Mouse (Mus musculus): ENCODE results near the gene Crb1. TPM values are rescaled to one million over a fixed set of nuclear protein-coding genes. Genes with fewer than 3 reads are reported as not detected.

Crb1 gene
- not detected for total RNA-seq (2023)

DNA sequence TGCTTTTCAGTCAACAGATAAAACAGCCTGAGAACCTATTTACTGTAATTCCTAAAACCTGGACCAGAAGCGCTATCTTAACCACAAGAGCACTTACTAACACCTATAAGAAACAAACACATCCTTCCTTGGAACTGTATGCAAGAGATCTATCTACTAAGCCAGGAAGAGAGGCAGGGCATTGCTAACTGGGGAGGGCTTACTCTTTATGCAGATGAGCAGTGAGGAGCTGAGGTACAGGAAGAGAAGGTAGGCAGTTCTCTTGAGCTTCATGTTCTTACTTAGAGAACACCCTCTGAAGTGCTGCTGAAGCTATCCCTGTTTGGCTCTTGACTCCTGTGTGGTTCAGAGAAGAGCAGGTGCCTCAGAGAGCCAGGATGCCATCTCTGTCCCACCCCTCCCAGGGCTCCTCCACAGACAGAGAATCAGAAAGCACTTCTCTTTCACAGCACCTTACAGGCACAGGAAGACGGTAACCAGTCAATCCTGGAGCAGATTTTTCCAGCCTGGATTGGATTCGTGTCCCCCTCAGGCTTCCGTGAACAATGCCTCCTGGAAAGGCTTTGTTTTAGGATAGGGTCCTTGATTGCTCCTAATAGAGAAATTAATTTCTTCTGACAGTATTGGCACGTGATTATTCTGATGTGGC is at the start of gene Crb1:
TSS of gene Crb1 (minus strand) at position 463 of the 649 bp plus-strand sequence.

DNA sequence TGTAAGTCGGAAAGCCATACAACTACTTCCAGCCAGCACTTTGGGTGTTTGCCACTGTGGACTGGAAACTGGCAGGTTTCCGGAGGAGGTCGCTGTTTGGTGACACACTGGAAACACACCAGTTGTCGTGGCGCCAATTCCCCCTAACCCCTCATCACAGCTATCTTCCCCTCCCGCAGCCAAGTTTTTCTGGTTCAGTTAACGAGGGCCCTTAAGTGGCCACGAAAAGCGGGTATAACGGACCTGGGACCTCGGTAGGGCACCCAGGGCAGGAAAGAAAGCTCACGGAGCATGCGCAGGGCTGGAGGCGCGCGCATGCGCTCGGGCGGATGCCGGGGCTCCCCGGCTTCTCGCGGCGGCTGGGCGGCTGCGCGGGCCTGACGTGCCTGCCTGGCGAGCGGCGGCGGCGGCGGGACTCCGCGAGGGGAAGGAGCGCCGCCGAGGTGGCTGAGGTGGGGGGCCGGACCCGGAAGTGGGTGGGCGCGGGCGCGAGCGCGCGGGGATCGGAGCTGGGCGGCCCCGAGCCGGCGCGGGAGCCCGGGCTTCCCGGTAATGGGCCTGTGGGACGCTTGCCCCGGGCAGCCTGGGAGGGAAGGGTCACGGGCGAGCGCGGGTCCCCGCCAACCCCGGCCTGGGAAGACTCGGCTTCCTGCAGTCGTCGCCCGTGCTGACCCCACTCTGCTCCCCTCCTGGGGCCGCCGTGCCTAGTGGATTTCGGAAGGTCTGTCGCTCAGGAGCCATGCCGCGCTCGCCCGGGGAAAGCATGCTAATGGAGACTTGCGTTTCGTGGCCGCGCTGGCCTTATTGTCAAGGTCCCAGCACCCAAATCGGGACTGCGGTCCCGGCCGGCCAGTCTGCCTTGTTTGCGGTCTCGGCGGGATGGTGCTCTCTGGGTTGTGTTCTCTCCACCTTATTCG is 45.2 kb upstream of the Crb1 start, which contains the start of gene Zbtb41:
TSS of gene Zbtb41 (plus strand) at position 414 of the 917 bp plus-strand sequence.

Other genes starting within 250 kb of the Crb1 start
- 10 to 100 TPM; 23.2 to 24.4 TPM for gene Zbtb41, start 45.2 kb upstream of the Crb1 start, total RNA-seq (2023)
- gene Aspm, start 77.7 kb upstream of the Crb1 start, total RNA-seq (2023) = 1 to 10 TPM; 1.7 to 4.1 TPM
- not detected for gene F13b, start 124.6 kb upstream of the Crb1 start, total RNA-seq (2023)
- not detected for gene Cfhr1, start 183.2 kb upstream of the Crb1 start, total RNA-seq (2023)

All from T-cell, adult 66 days (primary cell).